Mouse (Mus musculus) liver, postnatal 0 days (tissue): ENCODE results near the gene Gipc2.

Source experiments
- CTCF ChIP-seq: sonication (generic); IDR thresholded peaks from 2 replicates; pipeline ENCODE4 v1.5.1; 2016; ENCODE audit warnings: antibody characterized with exemption, low read depth
- EP300 ChIP-seq: IDR thresholded peaks from 2 replicates; pipeline ENCODE4 v1.6.1; 2016; ENCODE audit warnings: antibody characterized with exemption, low read depth, mild to moderate bottlenecking

- TF ChIP-seq CTCF = no peak
- TF ChIP-seq EP300 = no peak
Observed at GRCm38 (mm10) chr3:152166099-152166423, at the start of gene Gipc2.
